Mouse (Mus musculus) MN1 (cell line): ENCODE results near the gene Tmem136.
A peak's percentile ranks its signal among the peaks of the same experiment; 100 is the strongest.
"Not testable (repeated sequence)": the region's sequence is repeated elsewhere in the genome, so short reads cannot be mapped to it uniquely, and the experiment has no call there.

ENCODE experiments used
- DNase-seq: peaks from one replicate; pipeline ENCODE4 v3.0.0-alpha.2; 2016; ENCODE audit warnings: low spot score

Tmem136 gene

GRCm38 (mm10) chr9:43116134-43116996, at the start of gene Tmem136:
TSS of gene Tmem136 (minus strand) at chr9:43116570.
- peak; percentile 58 for DNase-seq

GRCm38 (mm10) chr9:43155960-43156359, 39.6 kb upstream of the Tmem136 start:
- DNase-seq: no peak

GRCm38 (mm10) chr9:43151779-43152178, 35.4 kb upstream of the Tmem136 start:
- DNase-seq: no peak

GRCm38 (mm10) chr9:43150957-43151356, 34.6 kb upstream of the Tmem136 start:
- no peak for DNase-seq

- DNase-seq: no peak
Measured at GRCm38 (mm10) chr9:43150075-43150474, 33.7 kb upstream of the Tmem136 start.

- no peak for DNase-seq
Measured at GRCm38 (mm10) chr9:43149498-43149897, 33.1 kb upstream of the Tmem136 start.

- no peak for DNase-seq
Measured at GRCm38 (mm10) chr9:43145196-43145595, 28.8 kb upstream of the Tmem136 start.

- no peak for DNase-seq
Measured at GRCm38 (mm10) chr9:43144206-43144810, 27.9 kb upstream of the Tmem136 start.

GRCm38 (mm10) chr9:43141839-43142238, 25.5 kb upstream of the Tmem136 start:
- peak; percentile 45 for DNase-seq

GRCm38 (mm10) chr9:43133525-43133924, 17.2 kb upstream of the Tmem136 start:
- no peak for DNase-seq

GRCm38 (mm10) chr9:43132380-43132779, 16.0 kb upstream of the Tmem136 start:
- DNase-seq: no peak

GRCm38 (mm10) chr9:43131940-43132339, 15.6 kb upstream of the Tmem136 start:
- no peak for DNase-seq

- DNase-seq: no peak
Measured at GRCm38 (mm10) chr9:43130684-43131083, 14.3 kb upstream of the Tmem136 start.

- no peak for DNase-seq
Measured at GRCm38 (mm10) chr9:43127101-43127787, 10.9 kb upstream of the Tmem136 start.

- DNase-seq: no peak
Measured at GRCm38 (mm10) chr9:43122379-43122778, 6.0 kb upstream of the Tmem136 start.

GRCm38 (mm10) chr9:43121948-43122347, 5.6 kb upstream of the Tmem136 start:
- not testable (repeated sequence) for DNase-seq

- DNase-seq: no peak
Measured at GRCm38 (mm10) chr9:43116997-43117336, 597 bp upstream of the Tmem136 start.

- DNase-seq: no peak
Measured at GRCm38 (mm10) chr9:43115431-43116133, 788 bp downstream of the Tmem136 start.

GRCm38 (mm10) chr9:43114833-43115232, 1.5 kb downstream of the Tmem136 start:
- DNase-seq: no peak

GRCm38 (mm10) chr9:43110286-43110980, 5.9 kb downstream of the Tmem136 start:
- DNase-seq: no peak

GRCm38 (mm10) chr9:43109125-43109524, 7.2 kb downstream of the Tmem136 start:
- DNase-seq: no peak

- DNase-seq: no peak
Measured at GRCm38 (mm10) chr9:43108721-43109120, 7.6 kb downstream of the Tmem136 start.
